Mouse (Mus musculus): ENCODE data around the gene Aqp2. TPM values are rescaled to one million over a fixed set of nuclear protein-coding genes. Genes with fewer than 3 reads are reported as not detected.

The Aqp2 gene
- total and polyA plus RNA-seq, 2 experiments from 2014 or later, result not detected

- H3K4me2 ChIP-seq (ENCODE audit: low read depth, low read length, poor library complexity, severe bottlenecking), result no peak within 1 kb of the TSS
- H3K27me3 ChIP-seq (ENCODE audit: insufficient read depth, low read length), result peaks cover 4% of the 10 kb centered on the region; the same call in 1 of the 2 replicates
- DNase-seq (ENCODE audit: low spot score) (no peak), ATAC-seq (ENCODE audit: low FRiP score) (no peak)
- no peak within 1 kb of the TSS for H3K9ac ChIP-seq (replicated peaks; ENCODE audit: low read length, poor library complexity, severe bottlenecking)
- 56% methylated on average over 22 of the region's 22 CpGs for WGBS
- no peaks in the 10 kb centered on the region for H3K36me3 ChIP-seq (ENCODE audit: insufficient read depth, low read length)
- no peak for TF ChIP-seq CTCF (IDR thresholded peaks at IDR 0.05)
- no peaks in the 10 kb centered on the region for H3K9me3 ChIP-seq (ENCODE audit: low read length)
- H3K4me1 ChIP-seq (ENCODE audit: insufficient read depth, low read length), result 0 out of 2 replicates have a peak, but pooled peaks cover 5% of the 10 kb centered on the region
- no peak within 1 kb of the TSS for H3K27ac ChIP-seq (ENCODE audit: low read depth, low read length)
- no peak within 1 kb of the TSS for H3K4me3 ChIP-seq (ENCODE audit: low read depth, low read length)
Observed at GRCm38 (mm10) chr15:99600986-99601822, 22.3 kb downstream of the Aqp2 start, which contains the start of gene Aqp6. Aqp6 (plus strand) TSS chr15:99601400.

DNA sequence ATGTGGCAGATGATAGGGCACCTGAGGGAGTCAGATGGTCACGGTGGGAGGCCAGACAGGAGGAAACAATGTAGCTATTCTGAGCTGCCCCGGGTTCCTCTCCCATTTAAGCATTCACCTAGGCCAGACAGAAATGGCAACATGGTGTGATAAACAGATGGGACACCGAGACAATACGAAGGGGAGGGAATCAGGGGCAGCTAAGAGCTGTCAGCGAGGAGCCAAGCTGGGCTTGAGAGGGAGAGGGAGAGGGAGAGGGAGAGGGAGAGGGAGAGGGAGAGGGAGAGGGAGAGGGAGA is 22.9 kb downstream of the Aqp2 start:
- 15% methylated on average over 4 of the region's 5 CpGs for WGBS
- ATAC-seq (ENCODE audit: low FRiP score) (no peak), DNase-seq (ENCODE audit: low spot score) (no peak)
- Histone ChIP-seq H3K9ac (replicated peaks; ENCODE audit: low read length, poor library complexity, severe bottlenecking) (no peak overlapping the region), H3K4me2 (ENCODE audit: low read depth, low read length, poor library complexity, severe bottlenecking) (no peak overlapping the region), H3K4me3 (ENCODE audit: low read depth, low read length) (no peak overlapping the region), H3K4me1 (ENCODE audit: insufficient read depth, low read length) (0 out of 2 replicates have a peak, but pooled peaks cover 5% of the 10 kb centered on the region), H3K27me3 (ENCODE audit: insufficient read depth, low read length) (peaks cover 4% of the 10 kb centered on the region; the same call in 1 of the 2 replicates), H3K36me3 (ENCODE audit: insufficient read depth, low read length) (no peaks in the 10 kb centered on the region), H3K27ac (ENCODE audit: low read depth, low read length) (no peak overlapping the region), H3K9me3 (ENCODE audit: low read length) (no peaks in the 10 kb centered on the region)
- TF ChIP-seq CTCF (IDR thresholded peaks at IDR 0.05), result no peak

GRCm38 (mm10) chr15:99602206-99602820 is 23.5 kb downstream of the Aqp2 start:
- H3K27ac ChIP-seq (ENCODE audit: low read depth, low read length), result no peak overlapping the region

GRCm38 (mm10) chr15:99603216-99603615 is 24.4 kb downstream of the Aqp2 start:
- no peak overlapping the region for H3K9ac ChIP-seq (replicated peaks; ENCODE audit: low read length, poor library complexity, severe bottlenecking)
- H3K27ac ChIP-seq (ENCODE audit: low read depth, low read length), result no peak overlapping the region
- H3K9me3 ChIP-seq (ENCODE audit: low read length), result no peaks in the 10 kb centered on the region
- no peak overlapping the region for H3K4me3 ChIP-seq (ENCODE audit: low read depth, low read length)
- WGBS, result 88% methylated on average over 7 of the region's 7 CpGs
- TF ChIP-seq CTCF (IDR thresholded peaks at IDR 0.05), result no peak
- H3K4me1 ChIP-seq (ENCODE audit: insufficient read depth, low read length), result 0 out of 2 replicates have a peak, but pooled peaks cover 5% of the 10 kb centered on the region
- H3K4me2 ChIP-seq (ENCODE audit: low read depth, low read length, poor library complexity, severe bottlenecking), result no peak overlapping the region
- H3K27me3 ChIP-seq (ENCODE audit: insufficient read depth, low read length), result peaks cover 4% of the 10 kb centered on the region; the same call in 1 of the 2 replicates
- ATAC-seq (ENCODE audit: low FRiP score), result no peak
- no peaks in the 10 kb centered on the region for H3K36me3 ChIP-seq (ENCODE audit: insufficient read depth, low read length)
- no peak for DNase-seq (ENCODE audit: low spot score)

More at GRCm38 (mm10) chr15:99602206-99602820, 23.5 kb downstream of the Aqp2 start:
- TF ChIP-seq CTCF (IDR thresholded peaks at IDR 0.05), result no peak
- 0 out of 2 replicates have a peak, but pooled peaks cover 5% of the 10 kb centered on the region for H3K4me1 ChIP-seq (ENCODE audit: insufficient read depth, low read length)
- no peak for ATAC-seq (ENCODE audit: low FRiP score)
- no peak overlapping the region for H3K4me2 ChIP-seq (ENCODE audit: low read depth, low read length, poor library complexity, severe bottlenecking)
- H3K27me3 ChIP-seq (ENCODE audit: insufficient read depth, low read length), result peaks cover 4% of the 10 kb centered on the region; the same call in 1 of the 2 replicates
- H3K4me3 ChIP-seq (ENCODE audit: low read depth, low read length), result no peak overlapping the region
- no peaks in the 10 kb centered on the region for H3K36me3 ChIP-seq (ENCODE audit: insufficient read depth, low read length)
- no peak overlapping the region for H3K9ac ChIP-seq (replicated peaks; ENCODE audit: low read length, poor library complexity, severe bottlenecking)
- no peaks in the 10 kb centered on the region for H3K9me3 ChIP-seq (ENCODE audit: low read length)
- WGBS, result 64% methylated on average over 17 of the region's 17 CpGs
- no peak for DNase-seq (ENCODE audit: low spot score)

DNA sequence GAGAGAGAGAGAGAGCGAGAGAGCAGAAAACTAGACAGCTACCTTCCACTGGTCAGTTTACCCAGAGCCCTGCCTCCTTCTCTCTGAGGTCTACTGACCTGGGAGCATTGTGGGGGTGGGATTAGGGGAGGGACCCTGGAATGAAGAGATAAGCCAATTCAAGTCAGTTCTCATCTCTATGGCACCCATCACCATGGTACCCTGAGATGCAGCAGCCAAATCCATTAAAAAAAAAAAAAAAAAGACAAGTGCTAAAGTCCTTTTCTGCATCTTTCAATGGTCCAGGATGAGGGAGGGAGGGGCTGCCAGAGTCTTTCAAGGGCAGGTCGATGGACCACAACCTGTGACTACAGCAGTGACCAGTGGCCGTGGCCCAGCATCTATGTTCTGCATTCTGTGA is 26.7 kb downstream of the Aqp2 start:
- Histone ChIP-seq H3K4me3 (ENCODE audit: low read depth, low read length) (no peak overlapping the region), H3K9ac (replicated peaks; ENCODE audit: low read length, poor library complexity, severe bottlenecking) (no peak overlapping the region), H3K27me3 (ENCODE audit: insufficient read depth, low read length) (peaks cover 4% of the 10 kb centered on the region; the same call in 1 of the 2 replicates), H3K4me2 (ENCODE audit: low read depth, low read length, poor library complexity, severe bottlenecking) (no peak overlapping the region), H3K36me3 (ENCODE audit: insufficient read depth, low read length) (no peaks in the 10 kb centered on the region), H3K9me3 (ENCODE audit: low read length) (no peaks in the 10 kb centered on the region), H3K4me1 (ENCODE audit: insufficient read depth, low read length) (no peaks in the 10 kb centered on the region), H3K27ac (ENCODE audit: low read depth, low read length) (no peak overlapping the region)
- ATAC-seq (ENCODE audit: low FRiP score), result no peak
- 40% methylated on average over 3 of the region's 3 CpGs for WGBS
- no peak for DNase-seq (ENCODE audit: low spot score)
- TF ChIP-seq CTCF (IDR thresholded peaks at IDR 0.05), result no peak

- Histone ChIP-seq H3K4me2 (ENCODE audit: low read depth, low read length, poor library complexity, severe bottlenecking) (no peak overlapping the region), H3K27ac (ENCODE audit: low read depth, low read length) (no peak overlapping the region), H3K4me1 (ENCODE audit: insufficient read depth, low read length) (no peaks in the 10 kb centered on the region), H3K27me3 (ENCODE audit: insufficient read depth, low read length) (peaks cover 2% of the 10 kb centered on the region; the same call in 1 of the 2 replicates), H3K9me3 (ENCODE audit: low read length) (no peaks in the 10 kb centered on the region), H3K4me3 (ENCODE audit: low read depth, low read length) (no peak overlapping the region), H3K36me3 (ENCODE audit: insufficient read depth, low read length) (no peaks in the 10 kb centered on the region), H3K9ac (replicated peaks; ENCODE audit: low read length, poor library complexity, severe bottlenecking) (no peak overlapping the region)
- DNase-seq (ENCODE audit: low spot score), result no peak
- TF ChIP-seq CTCF (IDR thresholded peaks at IDR 0.05), result no peak
- WGBS, result 30% methylated on average over 5 of the region's 5 CpGs
- ATAC-seq (ENCODE audit: low FRiP score), result no peak
Observed at GRCm38 (mm10) chr15:99606515-99606914, 27.7 kb downstream of the Aqp2 start.

All from midbrain, postnatal 0 days (tissue).